Mouse (Mus musculus) bone marrow macrophage, adult 2 months (primary cell): ENCODE results near the gene Itga9.

Source experiments
- CTCF ChIP-seq: IDR thresholded peaks from 2 replicates; pipeline ENCODE4 v1.5.1; 2012; ENCODE audit warnings: low read depth, mild to moderate bottlenecking, low read length, moderate library complexity
- POLR2A ChIP-seq: IDR thresholded peaks from 2 replicates; pipeline ENCODE4 v1.6.1; 2012; ENCODE audit warnings: mild to moderate bottlenecking, low read depth, low read length, borderline replicate concordance

GRCm38 (mm10) chr9:118623483-118623882, 17.0 kb downstream of the Itga9 start:
- TF ChIP-seq CTCF (no peak), POLR2A (no peak)
